Mouse (Mus musculus) embryonic facial prominence, embryonic 13.5 days (tissue): ENCODE data around the gene Elmo1. TPM values are rescaled to one million over a fixed set of nuclear protein-coding genes. Genes with fewer than 3 reads are reported as not detected.

Experiments
- ATAC-seq: fragments of 200-750 bp; cut with Nextera tagmentation; 2 replicates; pipeline ENCODE4 v1.8.0; 2017; ENCODE audit warnings: low read depth; ENCODE audit not compliant: insufficient number of reproducible peaks, insufficient read depth, low FRiP score, low TSS enrichment
- H3K27ac ChIP-seq: fragments of 300-500 bp; sonication (generic); 2 replicates; pipeline ENCODE4 v1.5.1; 2015; ENCODE audit warnings: moderate library complexity, mild to moderate bottlenecking, inconsistent platforms
- H3K27me3 ChIP-seq: fragments of 300-500 bp; sonication (generic); 2 replicates; pipeline ENCODE4 v1.6.1; 2015; ENCODE audit warnings: mild to moderate bottlenecking, inconsistent platforms
- H3K36me3 ChIP-seq: fragments of 300-500 bp; sonication (generic); 2 replicates; pipeline ENCODE4 v1.6.1; 2015; ENCODE audit warnings: mild to moderate bottlenecking, inconsistent platforms
- H3K4me1 ChIP-seq: fragments of 300-500 bp; sonication (generic); 2 replicates; pipeline ENCODE4 v1.6.1; 2015; ENCODE audit warnings: inconsistent platforms
- H3K4me2 ChIP-seq: fragments of 300-500 bp; sonication (generic); 2 replicates; pipeline ENCODE4 v1.6.1; 2015; ENCODE audit warnings: moderate library complexity, mild to moderate bottlenecking, inconsistent platforms
- H3K4me3 ChIP-seq: fragments of 300-500 bp; sonication (generic); 2 replicates; pipeline ENCODE4 v1.5.1; 2015; ENCODE audit warnings: mild to moderate bottlenecking, inconsistent platforms
- H3K9ac ChIP-seq: fragments of 300-500 bp; sonication (generic); 2 replicates; pipeline ENCODE4 v1.6.1; 2015; ENCODE audit warnings: mild to moderate bottlenecking, inconsistent platforms
- H3K9me3 ChIP-seq: fragments of 300-500 bp; sonication (generic); 2 replicates; pipeline ENCODE4 v1.6.1; 2016; ENCODE audit warnings: inconsistent platforms
- WGBS: fragments of 180-500 bp; shearing (Covaris S2); methylation state at CpG from one replicate; pipeline ENCODE4 v1.1.7; 2015; ENCODE audit warnings: mixed read lengths; 5-methylcytosine and 5-hydroxymethylcytosine counted together
- polyA plus RNA-seq: library from polyadenylated mRNA; unstranded; fragments of >200 nt; fragmentation: Nextera tagmentation; extraction: Ambion mirVana; gene quantifications from 2 replicates; pipeline ENCODE4 v1.2.1, GENCODE M21; 2015

Gene Elmo1
- polyA plus RNA-seq, 1 experiment from 2014 or later = 15.6 TPM

DNA sequence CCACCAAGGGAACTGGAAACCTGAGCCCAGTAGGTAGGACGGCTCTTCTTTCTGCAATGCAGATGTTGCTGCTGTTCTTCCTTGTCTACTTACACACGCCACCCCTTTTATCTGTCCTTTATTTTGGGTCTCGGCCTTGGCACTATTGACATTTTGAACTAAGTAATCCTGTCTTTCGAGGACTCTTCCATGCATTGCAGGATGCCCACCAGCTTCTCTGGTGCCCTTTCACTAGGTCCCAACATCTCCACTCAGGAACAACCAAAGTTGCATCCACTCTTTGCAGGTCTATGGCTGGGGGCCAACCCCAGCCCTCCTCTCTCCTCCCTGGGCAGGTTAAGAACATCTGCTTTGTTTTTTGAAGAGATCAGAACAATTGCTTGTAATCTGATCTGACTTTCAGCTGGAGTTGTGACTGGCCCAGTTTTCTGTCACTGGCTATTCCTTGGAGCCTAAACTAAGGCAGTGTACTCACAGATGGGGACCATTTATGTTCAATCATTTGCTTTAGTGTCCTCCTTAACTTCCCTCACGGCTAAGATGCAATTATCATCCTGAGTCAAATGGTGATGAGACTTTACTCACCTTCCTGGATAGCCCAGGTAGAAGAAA lies 6.7 kb downstream of the Elmo1 start:
- WGBS = 60% methylated on average over 5 of the region's 5 CpGs
- ATAC-seq = no peak
- no peaks in the 10 kb centered on the region for H3K9me3 ChIP-seq

DNA sequence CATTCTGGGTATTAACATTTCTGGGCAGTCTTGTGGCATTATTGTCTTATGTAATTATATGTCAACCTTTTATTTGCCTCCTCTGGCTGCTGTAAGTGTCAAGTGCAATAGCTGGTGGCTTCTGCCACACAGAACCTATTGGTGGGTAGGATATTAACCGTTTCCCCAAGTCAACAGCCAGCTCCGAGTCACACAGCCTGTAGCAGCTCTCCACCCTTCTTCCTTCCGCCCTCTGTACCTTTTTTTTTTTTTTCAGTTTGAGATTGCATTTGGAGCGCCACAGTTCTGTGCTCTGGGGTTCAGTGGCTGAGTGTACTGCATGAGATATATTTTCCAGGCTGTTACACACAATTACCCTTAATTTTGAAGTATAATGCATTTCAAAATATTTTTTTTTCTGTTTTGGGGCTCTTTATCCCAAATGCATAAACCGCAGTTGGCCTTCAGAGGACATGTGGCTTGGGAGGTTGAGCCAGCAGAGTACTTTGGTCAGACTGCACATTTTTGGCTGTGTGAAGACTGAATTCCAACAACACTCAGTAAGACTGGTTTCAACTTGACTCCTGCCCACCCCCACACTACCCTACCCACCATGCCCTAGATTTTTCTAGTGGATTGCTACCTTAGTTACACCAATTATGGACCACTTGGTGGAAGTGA lies 7.7 kb downstream of the Elmo1 start:
- Histone ChIP-seq H3K4me2 (no peak overlapping the region), H3K9me3 (no peaks in the 10 kb centered on the region), H3K36me3 (no peaks in the 10 kb centered on the region), H3K9ac (no peak overlapping the region), H3K4me1 (peaks cover 17% of the 10 kb centered on the region), H3K4me3 (no peak overlapping the region), H3K27me3 (no peaks in the 10 kb centered on the region), H3K27ac (no peak overlapping the region)
- ATAC-seq = no peak
- 55% methylated on average over 5 of the region's 5 CpGs for WGBS

More for the DNA sequence above, 6.7 kb downstream of the Elmo1 start:
- Histone ChIP-seq H3K9ac (no peak overlapping the region), H3K4me3 (no peak overlapping the region), H3K27ac (no peak overlapping the region), H3K27me3 (no peaks in the 10 kb centered on the region; the same call in 1 of the 2 replicates), H3K36me3 (no peaks in the 10 kb centered on the region), H3K4me2 (no peak overlapping the region), H3K4me1 (peaks cover 17% of the 10 kb centered on the region)

DNA sequence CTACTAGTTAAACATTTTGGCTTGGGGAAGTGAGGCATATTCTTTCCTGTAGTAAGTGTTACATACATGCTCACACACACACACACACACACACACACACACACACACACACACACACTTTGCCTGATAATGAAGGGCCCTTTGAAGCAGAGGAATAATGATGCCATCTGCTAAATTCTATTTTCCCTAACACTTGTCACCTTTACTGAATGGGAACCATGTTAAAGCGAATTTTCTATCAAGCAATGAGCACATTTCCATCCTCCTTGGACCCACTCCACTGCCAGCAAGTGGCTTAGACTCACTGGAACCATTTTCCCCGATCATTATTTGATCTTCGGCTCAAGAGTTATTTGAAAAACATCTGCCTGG lies 8.2 kb downstream of the Elmo1 start:
- WGBS = 71% methylated on average over 3 of the region's 3 CpGs
- no peak overlapping the region for H3K4me3 ChIP-seq
- no peak overlapping the region for H3K27ac ChIP-seq
- H3K36me3 ChIP-seq = no peaks in the 10 kb centered on the region
- no peak overlapping the region for H3K9ac ChIP-seq
- ATAC-seq = no peak
- peaks cover 17% of the 10 kb centered on the region for H3K4me1 ChIP-seq
- H3K27me3 ChIP-seq = no peaks in the 10 kb centered on the region
- H3K9me3 ChIP-seq = no peaks in the 10 kb centered on the region
- no peak overlapping the region for H3K4me2 ChIP-seq

DNA sequence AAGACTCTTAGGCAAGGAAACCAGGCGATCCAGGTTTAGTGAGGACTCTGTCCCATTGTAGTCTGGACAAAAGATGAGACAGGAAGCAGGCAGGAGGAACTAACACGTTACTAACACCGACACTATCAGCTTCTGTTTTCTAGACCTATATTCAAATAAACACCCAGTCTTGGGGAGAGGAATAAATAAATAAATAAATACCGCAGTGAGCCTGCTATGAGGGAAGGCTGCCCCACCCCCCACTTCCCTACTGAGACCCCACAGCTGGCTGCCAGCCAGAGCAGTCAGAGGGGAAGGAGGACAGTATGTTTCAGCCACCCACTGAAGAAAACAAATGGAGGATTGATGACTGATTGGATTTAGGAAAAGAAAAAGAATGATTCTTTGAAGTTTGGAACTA lies 9.2 kb downstream of the Elmo1 start:
- Histone ChIP-seq H3K4me3 (no peak overlapping the region), H3K27me3 (no peaks in the 10 kb centered on the region), H3K27ac (no peak overlapping the region), H3K36me3 (no peaks in the 10 kb centered on the region), H3K4me1 (peaks cover 17% of the 10 kb centered on the region), H3K9me3 (no peaks in the 10 kb centered on the region), H3K4me2 (no peak overlapping the region), H3K9ac (no peak overlapping the region)
- no peak for ATAC-seq
- WGBS = 17% methylated on average over 4 of the region's 4 CpGs

DNA sequence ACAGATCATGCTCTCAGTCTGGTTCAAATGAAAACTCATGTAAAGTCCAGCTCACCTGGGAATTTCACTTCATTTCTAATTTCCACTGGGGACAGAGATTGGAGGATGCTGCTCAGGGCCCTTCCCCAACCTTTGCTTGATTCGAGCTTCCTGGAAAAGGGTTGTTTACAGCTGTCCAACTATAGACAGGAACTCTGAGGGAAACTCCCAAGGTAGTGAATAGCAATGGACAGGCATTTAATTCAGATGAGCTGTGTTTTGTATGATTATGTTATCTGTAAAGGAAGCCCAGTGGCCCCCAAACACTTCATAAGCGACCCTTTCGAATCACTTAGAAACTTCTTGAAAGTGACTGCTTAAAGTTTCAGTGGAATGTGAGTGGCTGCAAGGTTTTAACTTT lies 10.0 kb downstream of the Elmo1 start:
- no peaks in the 10 kb centered on the region for H3K9me3 ChIP-seq
- no peak for ATAC-seq
- 60% methylated on average over 3 of the region's 3 CpGs for WGBS
- peaks cover 17% of the 10 kb centered on the region for H3K4me1 ChIP-seq
- no peaks in the 10 kb centered on the region for H3K36me3 ChIP-seq
- no peak overlapping the region for H3K4me3 ChIP-seq
- no peak overlapping the region for H3K4me2 ChIP-seq
- H3K9ac ChIP-seq = no peak overlapping the region
- H3K27ac ChIP-seq = no peak overlapping the region
- H3K27me3 ChIP-seq = no peaks in the 10 kb centered on the region

DNA sequence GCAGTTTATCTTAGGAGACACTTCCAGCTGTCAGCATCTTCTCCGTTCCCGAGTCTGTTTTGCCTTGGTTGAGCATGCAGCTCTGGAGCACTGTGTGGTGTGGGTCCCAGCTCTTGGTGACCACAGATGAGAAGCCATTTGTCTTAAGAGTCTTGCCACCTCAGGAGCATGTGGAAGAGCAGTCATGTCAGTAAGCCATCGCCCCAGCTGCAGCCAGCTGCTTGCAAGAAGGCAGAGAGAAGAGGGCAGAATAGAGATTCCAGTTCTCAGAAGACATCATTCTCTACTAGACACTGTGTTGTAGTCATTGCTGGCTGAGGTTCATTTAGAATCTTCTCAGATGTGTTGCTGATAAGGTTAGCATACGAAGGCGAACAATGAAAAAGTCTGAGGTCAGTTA lies 11.3 kb downstream of the Elmo1 start:
- WGBS = 85% methylated on average over 5 of the region's 5 CpGs
- ATAC-seq = no peak
- H3K4me1 ChIP-seq = peaks cover 17% of the 10 kb centered on the region
- no peak overlapping the region for H3K4me2 ChIP-seq
- H3K4me3 ChIP-seq = no peak overlapping the region
- no peaks in the 10 kb centered on the region for H3K36me3 ChIP-seq
- no peaks in the 10 kb centered on the region for H3K27me3 ChIP-seq
- no peak overlapping the region for H3K9ac ChIP-seq
- H3K27ac ChIP-seq = no peak overlapping the region
- H3K9me3 ChIP-seq = no peaks in the 10 kb centered on the region

DNA sequence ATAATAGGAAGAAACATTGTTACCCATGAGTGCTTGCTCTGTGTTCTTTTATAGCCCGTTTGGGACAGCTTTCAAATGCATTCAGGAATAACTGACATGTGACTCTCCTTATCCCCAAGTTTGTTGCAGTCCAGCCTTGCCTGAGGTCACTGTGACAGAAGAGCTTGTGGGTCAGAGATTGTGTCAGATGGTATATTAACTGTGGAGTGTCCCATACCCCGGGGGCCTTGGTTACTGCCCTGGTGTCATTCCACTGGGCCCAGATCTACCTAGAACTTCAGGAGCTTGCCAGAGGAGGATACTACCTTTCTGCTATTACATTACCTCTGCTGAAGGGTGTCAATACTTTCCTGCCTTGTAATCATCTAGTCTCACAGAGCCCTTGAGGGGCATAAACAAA lies 14.4 kb downstream of the Elmo1 start:
- H3K27me3 ChIP-seq = no peaks in the 10 kb centered on the region
- no peak for ATAC-seq
- no peaks in the 10 kb centered on the region for H3K36me3 ChIP-seq
- no peaks in the 10 kb centered on the region for H3K9me3 ChIP-seq
- H3K4me3 ChIP-seq = no peak overlapping the region
- H3K9ac ChIP-seq = no peak overlapping the region
- H3K27ac ChIP-seq = no peak overlapping the region
- WGBS = 69% methylated on average over 2 of the region's 2 CpGs
- no peak overlapping the region for H3K4me2 ChIP-seq
- no peaks in the 10 kb centered on the region for H3K4me1 ChIP-seq

DNA sequence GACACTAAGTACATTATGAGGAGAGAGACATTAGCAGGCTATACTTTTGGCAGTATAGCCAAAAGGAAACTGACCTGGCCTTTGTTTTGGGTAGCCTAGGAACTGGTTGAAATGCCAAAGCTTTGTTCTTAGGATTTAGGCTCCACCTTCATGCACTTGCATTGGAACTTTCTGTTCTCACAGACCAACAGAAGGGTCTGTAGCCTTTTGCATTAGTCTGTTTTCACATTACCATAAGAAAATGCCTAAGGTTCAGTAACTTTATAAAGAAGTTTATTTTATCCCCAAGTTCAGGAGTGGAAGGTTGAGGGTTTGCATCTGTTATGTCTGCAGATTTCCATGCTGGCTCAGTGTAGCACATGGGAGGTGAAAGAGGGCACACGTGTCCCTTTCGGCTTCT lies 15.6 kb downstream of the Elmo1 start:
- no peak overlapping the region for H3K4me3 ChIP-seq
- no peaks in the 10 kb centered on the region for H3K9me3 ChIP-seq
- no peak for ATAC-seq
- no peaks in the 10 kb centered on the region for H3K27me3 ChIP-seq
- H3K36me3 ChIP-seq = no peaks in the 10 kb centered on the region
- no peak overlapping the region for H3K4me2 ChIP-seq
- H3K9ac ChIP-seq = no peak overlapping the region
- H3K27ac ChIP-seq = no peak overlapping the region
- WGBS = 90% methylated on average over 2 of the region's 2 CpGs
- peaks cover 6% of the 10 kb centered on the region for H3K4me1 ChIP-seq

DNA sequence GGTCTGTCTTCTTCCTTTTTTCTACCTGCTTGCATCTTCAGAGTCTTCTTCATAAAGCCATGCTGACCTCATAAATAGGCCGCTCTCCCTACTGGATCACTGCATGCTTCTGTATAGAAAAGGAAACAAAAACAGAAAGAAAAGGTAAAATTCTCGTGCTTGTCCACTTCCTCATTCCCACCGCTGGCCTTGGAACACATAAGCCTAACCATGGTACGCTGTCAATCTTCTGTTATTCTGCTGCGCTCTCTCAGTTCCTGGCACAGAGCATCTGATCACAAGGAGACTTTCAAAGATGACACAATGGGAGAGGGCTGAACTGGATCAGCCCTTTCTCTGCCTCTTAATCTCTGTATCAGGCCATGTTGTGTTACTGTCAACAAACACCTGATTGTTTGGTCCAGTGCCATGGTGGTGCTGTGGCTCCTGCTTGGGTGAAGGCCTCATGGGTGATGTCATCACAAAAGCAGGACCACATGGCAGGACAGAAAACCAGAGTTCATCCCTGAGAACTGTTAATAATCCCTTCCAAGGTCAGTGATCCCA lies 17.6 kb downstream of the Elmo1 start:
- peaks cover 6% of the 10 kb centered on the region for H3K4me1 ChIP-seq
- H3K36me3 ChIP-seq = no peaks in the 10 kb centered on the region
- no peaks in the 10 kb centered on the region for H3K27me3 ChIP-seq
- H3K9me3 ChIP-seq = no peaks in the 10 kb centered on the region
- H3K4me2 ChIP-seq = no peak overlapping the region
- WGBS = 92% methylated on average over 5 of the region's 5 CpGs
- no peak for ATAC-seq
- no peak overlapping the region for H3K9ac ChIP-seq
- no peak overlapping the region for H3K4me3 ChIP-seq
- H3K27ac ChIP-seq = no peak overlapping the region

DNA sequence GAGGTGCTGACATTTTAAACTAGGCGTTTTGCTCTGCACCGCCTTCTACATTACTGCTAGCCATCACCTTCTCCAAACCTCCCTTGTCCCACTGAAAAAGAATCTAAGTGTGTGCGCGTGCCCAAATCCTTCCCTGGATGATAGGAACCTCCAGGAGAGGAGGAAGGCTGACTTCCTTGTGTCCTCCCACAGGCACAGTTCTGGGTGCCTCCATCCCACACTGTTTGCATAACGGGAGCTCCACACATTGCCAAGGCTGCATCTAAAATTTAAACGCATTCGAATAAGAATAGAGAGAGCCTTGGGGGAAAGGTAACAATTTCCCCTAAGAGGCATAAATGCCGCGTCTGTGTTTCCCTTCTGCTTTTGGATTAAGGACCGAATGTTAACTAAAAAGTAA lies 18.6 kb downstream of the Elmo1 start:
- Histone ChIP-seq H3K27me3 (no peaks in the 10 kb centered on the region), H3K9me3 (no peaks in the 10 kb centered on the region), H3K27ac (no peak overlapping the region), H3K4me1 (peaks cover 6% of the 10 kb centered on the region), H3K4me3 (no peak overlapping the region), H3K4me2 (no peak overlapping the region), H3K9ac (no peak overlapping the region), H3K36me3 (no peaks in the 10 kb centered on the region)
- no peak for ATAC-seq
- 46% methylated on average over 10 of the region's 10 CpGs for WGBS

DNA sequence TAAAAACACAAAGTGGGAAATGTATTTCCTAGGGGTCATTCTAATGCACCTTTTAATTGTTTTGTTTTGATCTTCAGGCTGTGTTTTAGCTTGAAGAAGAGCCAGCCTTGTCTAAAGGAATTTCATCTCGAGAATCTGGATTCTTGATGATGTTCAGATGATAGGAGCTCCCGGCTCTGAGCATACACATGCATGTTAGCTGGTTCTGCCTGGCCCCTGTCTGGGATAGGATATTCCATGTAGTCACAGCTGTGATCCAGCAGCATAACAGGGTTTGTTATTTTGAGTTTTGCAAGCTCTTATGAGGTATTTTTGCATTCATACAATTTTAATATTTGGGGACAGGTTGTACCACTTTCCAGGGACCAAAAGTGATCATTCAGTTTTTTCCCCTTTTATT lies 19.1 kb downstream of the Elmo1 start:
- 26% methylated on average over 2 of the region's 2 CpGs for WGBS
- ATAC-seq = no peak
- H3K4me2 ChIP-seq = no peak overlapping the region

DNA sequence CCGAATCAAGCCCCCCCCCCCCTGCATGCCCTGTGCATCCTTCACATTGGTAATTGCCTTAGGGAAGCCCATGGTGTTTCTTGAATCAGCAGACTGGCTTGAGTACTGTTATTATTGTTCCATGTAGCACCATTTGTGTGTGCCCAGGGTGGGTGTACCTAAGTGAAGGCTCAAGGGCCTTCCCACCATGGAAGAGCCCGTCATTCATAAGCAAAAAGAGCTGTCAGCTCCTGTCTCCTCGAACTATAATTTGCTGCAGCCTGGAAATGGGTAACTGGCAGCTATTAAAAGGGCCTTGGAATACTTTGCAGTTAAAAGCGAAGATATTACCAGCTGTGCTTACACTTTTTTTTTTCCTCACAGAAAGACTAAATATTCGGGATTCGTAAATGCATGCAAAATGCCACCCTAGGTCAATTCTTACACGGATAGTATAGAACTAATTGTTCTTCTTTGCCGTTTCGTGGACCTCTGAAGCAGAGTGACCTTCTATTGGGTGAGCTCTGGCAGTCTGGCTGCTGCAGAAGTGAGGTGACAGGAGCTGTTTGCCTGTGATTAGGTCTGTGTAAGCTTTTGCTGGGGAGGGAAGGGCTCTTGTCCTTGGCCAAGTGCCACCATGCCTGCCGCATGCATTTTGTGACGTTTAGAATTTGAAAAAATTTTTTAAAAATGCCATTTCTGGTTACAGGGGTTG lies 19.7 kb downstream of the Elmo1 start:
- Histone ChIP-seq H3K27me3 (no peaks in the 10 kb centered on the region), H3K27ac (no peak overlapping the region), H3K4me2 (no peak overlapping the region), H3K36me3 (no peaks in the 10 kb centered on the region), H3K9me3 (no peaks in the 10 kb centered on the region), H3K4me1 (peaks cover 10% of the 10 kb centered on the region), H3K9ac (no peak overlapping the region), H3K4me3 (no peak overlapping the region)
- no peak for ATAC-seq
- 67% methylated on average over 11 of the region's 11 CpGs for WGBS

More for the DNA sequence above, 19.1 kb downstream of the Elmo1 start:
- Histone ChIP-seq H3K9ac (no peak overlapping the region), H3K4me1 (peaks cover 6% of the 10 kb centered on the region), H3K4me3 (no peak overlapping the region), H3K36me3 (no peaks in the 10 kb centered on the region), H3K27ac (no peak overlapping the region), H3K9me3 (no peaks in the 10 kb centered on the region), H3K27me3 (no peaks in the 10 kb centered on the region)
